Mouse (Mus musculus) embryonic facial prominence, embryonic 14.5 days (tissue): Measurements from ENCODE around the gene Olfr1212. TPM values are rescaled to one million over a fixed set of nuclear protein-coding genes. Genes with fewer than 3 reads are reported as not detected.

Experiments
- ATAC-seq: fragments of 200-750 bp; cut with Nextera tagmentation; 2 replicates; pipeline ENCODE4 v1.8.0; 2017; ENCODE audit warnings: low read depth, moderate number of reproducible peaks, moderate TSS enrichment
- DNase-seq: peaks from one replicate; pipeline ENCODE4 v3.0.0-alpha.2; 2015; ENCODE audit warnings: low spot score
- H3K27ac ChIP-seq: fragments of 300-500 bp; sonication (generic); replicated peaks from 2 replicates; pipeline ENCODE4 v1.5.1; 2014; ENCODE audit warnings: low read depth, mild to moderate bottlenecking, low read length, moderate library complexity
- H3K27me3 ChIP-seq: fragments of 300-500 bp; sonication (generic); replicated peaks from 2 replicates; pipeline ENCODE4 v1.6.1; 2014; ENCODE audit warnings: low read length; ENCODE audit not compliant: control insufficient read depth, insufficient read depth
- H3K36me3 ChIP-seq: fragments of 300-500 bp; sonication (generic); 2 replicates; pipeline ENCODE4 v1.6.1; 2014; ENCODE audit warnings: low read length, mixed read lengths; ENCODE audit not compliant: control insufficient read depth, insufficient read depth
- H3K4me1 ChIP-seq: fragments of 300-500 bp; sonication (generic); 2 replicates; pipeline ENCODE4 v1.6.1; 2014; ENCODE audit warnings: antibody characterized with exemption, low read length; ENCODE audit not compliant: control insufficient read depth, insufficient read depth
- H3K4me2 ChIP-seq: fragments of 300-500 bp; sonication (generic); 2 replicates; pipeline ENCODE4 v1.6.1; 2014; ENCODE audit warnings: low read depth, mild to moderate bottlenecking, low read length, moderate library complexity, mixed read lengths
- H3K4me3 ChIP-seq: fragments of 300-500 bp; sonication (generic); 2 replicates; pipeline ENCODE4 v1.5.1; 2014; ENCODE audit warnings: low read depth, mild to moderate bottlenecking, low read length
- H3K9ac ChIP-seq: fragments of 300-500 bp; sonication (generic); 2 replicates; pipeline ENCODE4 v1.6.1; 2014; ENCODE audit warnings: low read depth, mild to moderate bottlenecking, low read length, moderate library complexity, mixed read lengths
- H3K9me3 ChIP-seq: fragments of 300-500 bp; sonication (generic); 2 replicates; pipeline ENCODE4 v1.6.1; 2016; ENCODE audit warnings: low read length; ENCODE audit not compliant: control insufficient read depth
- WGBS: fragments of 180-500 bp; shearing (Covaris S2); extraction: QIAGEN DNeasy Blood & Tissue Kit; methylation state at CpG from one replicate; pipeline ENCODE4 v1.1.7; 2014; 5-methylcytosine and 5-hydroxymethylcytosine counted together
- polyA plus RNA-seq: library from polyadenylated mRNA; unstranded; fragments of >200 nt; fragmentation: Nextera tagmentation; extraction: Ambion mirVana; gene quantifications from 2 replicates; pipeline ENCODE4 v1.2.1, GENCODE M21; 2014

Olfr1212 gene
- not detected in 2 replicates for polyA plus RNA-seq

DNA sequence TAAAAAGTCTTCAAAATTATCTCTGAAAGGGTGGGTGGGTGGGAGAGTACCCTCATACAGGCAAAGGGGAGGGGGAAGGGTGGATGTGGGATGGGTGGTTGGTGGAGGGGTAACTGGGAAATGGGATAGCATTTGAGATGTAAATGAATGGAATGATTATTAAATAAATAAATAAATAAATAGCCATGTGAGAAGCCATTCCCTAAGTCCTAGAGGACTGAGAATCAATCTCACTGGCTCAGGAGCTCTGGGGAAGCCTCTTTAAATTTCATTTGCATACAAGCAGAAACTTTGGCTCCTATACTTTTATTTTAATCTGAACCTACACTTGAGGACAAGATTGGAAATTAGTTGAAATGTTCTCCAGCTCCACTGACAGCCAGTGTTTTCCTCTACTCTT is at the start of gene Olfr1212:
Gene Olfr1212, plus strand, starts transcription at position 301 of the 400 bp plus-strand sequence.
- no peaks in the 10 kb centered on the region for H3K4me1 ChIP-seq
- no peak within 1 kb of the TSS for H3K9ac ChIP-seq
- no peaks in the 10 kb centered on the region for H3K27me3 ChIP-seq
- no peak within 1 kb of the TSS for H3K27ac ChIP-seq
- no peak within 1 kb of the TSS for H3K4me2 ChIP-seq
- no peaks in the 10 kb centered on the region for H3K9me3 ChIP-seq
- DNase-seq, result no peak
- no peaks in the 10 kb centered on the region for H3K36me3 ChIP-seq
- no peak for ATAC-seq
- H3K4me3 ChIP-seq, result no peak within 1 kb of the TSS

DNA sequence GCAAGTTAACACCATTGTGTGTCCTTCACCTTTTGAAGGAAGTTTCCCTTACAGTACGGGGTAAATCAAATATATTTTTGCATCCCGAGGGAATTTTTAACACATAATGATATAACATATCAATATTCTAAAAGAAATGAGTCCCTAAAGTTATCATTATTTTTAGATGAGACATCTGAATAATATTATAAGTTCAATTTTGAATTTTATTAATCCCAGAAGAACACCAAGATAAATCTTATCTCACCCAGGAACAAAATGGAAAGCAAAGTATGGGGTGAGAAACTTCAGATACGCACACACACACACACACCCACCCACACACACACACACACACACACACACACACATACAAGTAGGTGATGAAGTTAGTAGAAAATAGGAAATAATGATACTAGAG is 38.7 kb upstream of the Olfr1212 start, which contains the start of gene Olfr1209:
Gene Olfr1209, minus strand, starts transcription at position 101 of the 400 bp plus-strand sequence.
- Histone ChIP-seq H3K36me3 (no peaks in the 10 kb centered on the region), H3K4me1 (no peaks in the 10 kb centered on the region), H3K27me3 (no peaks in the 10 kb centered on the region), H3K9me3 (no peaks in the 10 kb centered on the region), H3K4me3 (no peak within 1 kb of the TSS), H3K4me2 (no peak within 1 kb of the TSS), H3K9ac (no peak within 1 kb of the TSS), H3K27ac (no peak within 1 kb of the TSS)
- no peak for ATAC-seq
- no peak for DNase-seq
- WGBS, result 87% methylated on average over 3 of the region's 3 CpGs

DNA sequence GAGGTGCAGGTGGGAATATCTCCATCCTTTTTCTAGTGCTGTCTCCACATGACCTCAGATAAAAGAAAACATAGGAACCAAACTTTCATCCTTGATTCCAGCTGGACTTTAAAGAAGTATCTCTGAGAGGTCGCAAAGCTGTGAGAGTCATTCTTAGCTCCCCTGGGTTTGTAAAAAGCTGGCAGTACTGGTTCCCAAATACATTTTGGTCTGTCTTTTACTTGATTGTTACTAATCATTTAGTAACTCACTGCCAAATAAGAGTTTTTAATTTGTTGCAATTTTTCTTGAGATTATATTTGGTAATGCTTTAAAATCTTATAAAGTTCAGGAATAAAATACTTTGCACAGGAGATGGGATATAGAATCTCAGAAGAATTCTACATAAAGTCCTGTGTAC is 15.8 kb upstream of the Olfr1212 start, which contains the start of gene Olfr1211:
Gene Olfr1211, minus strand, starts transcription at position 101 of the 400 bp plus-strand sequence.
- no peak for ATAC-seq
- no peaks in the 10 kb centered on the region for H3K9me3 ChIP-seq
- H3K27ac ChIP-seq, result no peak within 1 kb of the TSS
- H3K36me3 ChIP-seq, result no peaks in the 10 kb centered on the region
- H3K4me3 ChIP-seq, result no peak within 1 kb of the TSS
- WGBS, result 86% methylated on average over 1 of the region's 1 CpGs
- no peak for DNase-seq
- H3K9ac ChIP-seq, result no peak within 1 kb of the TSS
- no peaks in the 10 kb centered on the region for H3K27me3 ChIP-seq
- no peaks in the 10 kb centered on the region for H3K4me1 ChIP-seq
- no peak within 1 kb of the TSS for H3K4me2 ChIP-seq

DNA sequence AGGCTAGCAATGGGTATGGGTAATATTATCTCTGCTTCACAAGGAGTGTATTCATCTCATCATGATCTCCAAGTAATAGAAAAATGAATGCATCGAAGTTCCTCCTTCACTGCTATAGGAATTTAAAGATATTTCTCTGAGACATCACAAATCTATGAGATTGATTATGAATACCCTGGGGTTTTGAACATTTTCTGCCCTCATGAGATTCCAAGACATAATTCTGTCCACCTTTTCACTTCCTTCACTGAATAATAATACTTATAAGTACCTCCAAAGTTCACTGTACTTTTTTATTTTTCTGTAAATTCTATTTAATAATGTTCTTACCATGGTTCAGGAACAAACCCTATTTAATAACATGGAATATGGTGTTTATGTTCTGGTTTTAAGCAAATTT is 26.4 kb downstream of the Olfr1212 start, which contains the start of gene Gm13762:
Gene Gm13762, minus strand, starts transcription at position 101 of the 400 bp plus-strand sequence.
- no peaks in the 10 kb centered on the region for H3K4me1 ChIP-seq
- ATAC-seq (no peak), DNase-seq (no peak)
- no peak within 1 kb of the TSS for H3K4me3 ChIP-seq
- no peaks in the 10 kb centered on the region for H3K36me3 ChIP-seq
- H3K27me3 ChIP-seq, result no peaks in the 10 kb centered on the region
- H3K9ac ChIP-seq, result no peak within 1 kb of the TSS
- 57% methylated on average over 1 of the region's 1 CpGs for WGBS
- no peak within 1 kb of the TSS for H3K27ac ChIP-seq
- H3K9me3 ChIP-seq, result no peaks in the 10 kb centered on the region
- H3K4me2 ChIP-seq, result no peak within 1 kb of the TSS

- Histone ChIP-seq H3K4me2 (no peak within 1 kb of the TSS), H3K4me1 (no peaks in the 10 kb centered on the region), H3K9ac (no peak within 1 kb of the TSS), H3K36me3 (no peaks in the 10 kb centered on the region), H3K27me3 (no peaks in the 10 kb centered on the region), H3K4me3 (no peak within 1 kb of the TSS), H3K9me3 (no peaks in the 10 kb centered on the region), H3K27ac (no peak within 1 kb of the TSS)
- ATAC-seq (no peak), DNase-seq (no peak)
- WGBS, result 78% methylated on average over 1 of the region's 1 CpGs
Measured at GRCm38 (mm10) chr2:88992553-88992952, 38.8 kb downstream of the Olfr1212 start, which contains the start of gene Olfr1214. TSS of gene Olfr1214 (minus strand) at chr2:88992653.

- WGBS, result 65% methylated on average over 2 of the region's 2 CpGs
- Histone ChIP-seq H3K27me3 (no peaks in the 10 kb centered on the region), H3K4me2 (no peak within 1 kb of the TSS), H3K27ac (no peak within 1 kb of the TSS), H3K4me3 (no peak within 1 kb of the TSS), H3K36me3 (no peaks in the 10 kb centered on the region), H3K9me3 (no peaks in the 10 kb centered on the region), H3K9ac (no peak within 1 kb of the TSS), H3K4me1 (no peaks in the 10 kb centered on the region)
- ATAC-seq, result no peak
- DNase-seq, result no peak
Measured at GRCm38 (mm10) chr2:89006873-89007272, 53.1 kb downstream of the Olfr1212 start, which contains the start of gene Olfr1215. TSS of gene Olfr1215 (minus strand) at chr2:89006973.

Other genes starting within 250 kb of the Olfr1212 start
- 0.29 TPM in 1 of 2 replicates, not detected in the other for gene Olfr1196, start 249.4 kb upstream of the Olfr1212 start, polyA plus RNA-seq
- not detected in 2 replicates for gene Olfr1197, start 221.6 kb upstream of the Olfr1212 start, polyA plus RNA-seq
- not detected in 2 replicates for gene Olfr1198, start 202.6 kb upstream of the Olfr1212 start, polyA plus RNA-seq
- gene Olfr1199, start 193.5 kb upstream of the Olfr1212 start, polyA plus RNA-seq, result not detected in 2 replicates
- gene Olfr1200, start 183.5 kb upstream of the Olfr1212 start, polyA plus RNA-seq, result not detected in 2 replicates
- not detected in 2 replicates for gene Olfr1201, start 160.9 kb upstream of the Olfr1212 start, polyA plus RNA-seq
- gene Olfr1202, start 139.5 kb upstream of the Olfr1212 start, polyA plus RNA-seq, result not detected in 2 replicates
- not detected in 2 replicates for gene Olfr1205, start 124.2 kb upstream of the Olfr1212 start, polyA plus RNA-seq
- gene Olfr1204, start 104.7 kb upstream of the Olfr1212 start, polyA plus RNA-seq, result 0.03 TPM in 1 of 2 replicates, not detected in the other
- gene Olfr1206, start 90.7 kb upstream of the Olfr1212 start, polyA plus RNA-seq, result 0.06 TPM in 1 of 2 replicates, not detected in the other
- gene Olfr1208, start 51.7 kb upstream of the Olfr1212 start, polyA plus RNA-seq, result not detected in 2 replicates
- gene Olfr1209, start 38.8 kb upstream of the Olfr1212 start, polyA plus RNA-seq, result not detected in 2 replicates
- gene Olfr1211, start 15.9 kb upstream of the Olfr1212 start, polyA plus RNA-seq, result 0.11 TPM in 1 of 2 replicates, not detected in the other
- not detected in 2 replicates for gene Gm13762, start 26.3 kb downstream of the Olfr1212 start, polyA plus RNA-seq
- gene Olfr1214, start 38.7 kb downstream of the Olfr1212 start, polyA plus RNA-seq, result not detected in 2 replicates
- not detected in 2 replicates for gene Olfr1215, start 53.0 kb downstream of the Olfr1212 start, polyA plus RNA-seq
- gene Olfr1216, start 64.4 kb downstream of the Olfr1212 start, polyA plus RNA-seq, result not detected in 2 replicates
- gene Olfr1217, start 78.1 kb downstream of the Olfr1212 start, polyA plus RNA-seq, result not detected in 2 replicates
- not detected in 2 replicates for gene Olfr1218, start 107.2 kb downstream of the Olfr1212 start, polyA plus RNA-seq
- gene Olfr1219, start 129.5 kb downstream of the Olfr1212 start, polyA plus RNA-seq, result not detected in 2 replicates
- not detected in 2 replicates for gene Olfr1220, start 152.9 kb downstream of the Olfr1212 start, polyA plus RNA-seq
- 0.04 TPM in 1 of 2 replicates, not detected in the other for gene Olfr1221, start 163.3 kb downstream of the Olfr1212 start, polyA plus RNA-seq
- gene Olfr1222, start 179.1 kb downstream of the Olfr1212 start, polyA plus RNA-seq, result 0.06 TPM in 1 of 2 replicates, not detected in the other
- not detected in 2 replicates for gene Olfr1223, start 197.6 kb downstream of the Olfr1212 start, polyA plus RNA-seq
- gene Olfr1224-ps1, start 210.1 kb downstream of the Olfr1212 start, polyA plus RNA-seq, result not detected in 2 replicates
- not detected in 2 replicates for gene Olfr1225, start 220.7 kb downstream of the Olfr1212 start, polyA plus RNA-seq
- 0.08 and 0.14 TPM in 2 replicates for gene Olfr1226, start 246.1 kb downstream of the Olfr1212 start, polyA plus RNA-seq